Mouse (Mus musculus): ENCODE measurements around the gene Zdhhc14. TPM values are rescaled to one million over a fixed set of nuclear protein-coding genes. Genes with fewer than 3 reads are reported as not detected.

Gene Zdhhc14
- total RNA-seq, 4 experiments from 2014 or later = 3.9 to 7.1 (median 5.9) TPM

DNA sequence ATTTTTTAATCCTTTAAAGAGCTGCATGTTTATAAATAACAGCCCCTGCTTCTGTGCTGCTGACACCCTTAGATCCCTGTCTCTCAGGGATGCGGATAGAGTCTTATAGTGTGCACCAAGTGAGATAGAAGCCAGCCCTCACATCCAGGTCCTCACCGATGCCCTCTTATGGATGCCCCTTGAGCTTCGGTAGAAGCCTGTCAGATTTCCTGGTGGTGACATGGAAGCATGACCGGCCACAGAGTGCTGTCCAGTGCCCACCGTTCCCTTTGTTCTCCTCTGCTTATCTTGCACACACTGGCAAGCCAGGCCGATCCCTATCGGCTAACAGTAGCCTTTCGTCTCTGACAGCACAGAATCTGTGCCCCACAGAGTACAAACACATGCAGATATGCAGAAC is 183.6 kb downstream of the Zdhhc14 start:
- no peak for DNase-seq

- DNase-seq = no peak
These were observed 187.0 kb downstream of the Zdhhc14 start for GRCm38 (mm10) chr17:5679315-5679714.

GRCm38 (mm10) chr17:5685324-5685723 is 193.0 kb downstream of the Zdhhc14 start:
- no peak for DNase-seq

DNA sequence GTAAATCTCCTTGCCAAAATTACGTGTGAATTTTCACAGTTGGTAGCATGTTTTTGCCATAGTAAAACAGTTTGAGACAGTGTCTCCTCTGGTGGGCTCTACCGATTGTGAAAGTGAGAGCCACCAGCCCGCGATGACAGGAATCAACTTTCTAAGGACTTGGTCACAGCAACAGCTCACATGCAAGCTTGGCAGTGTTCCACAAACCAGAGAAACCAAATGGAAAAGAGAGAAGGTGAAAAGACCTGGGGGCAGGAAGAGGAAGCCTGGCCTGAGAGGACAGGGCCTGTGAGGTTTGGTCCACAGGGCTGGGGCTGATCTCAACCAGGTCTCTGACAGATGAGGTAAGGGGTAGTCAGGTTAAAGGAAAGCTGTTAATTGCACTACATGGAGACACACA is 195.5 kb downstream of the Zdhhc14 start:
- no peak for DNase-seq

- no peak for DNase-seq
These were observed 195.9 kb downstream of the Zdhhc14 start for GRCm38 (mm10) chr17:5688222-5688621.

- DNase-seq = no peak
These were observed 196.3 kb downstream of the Zdhhc14 start for GRCm38 (mm10) chr17:5688669-5689068.

DNA sequence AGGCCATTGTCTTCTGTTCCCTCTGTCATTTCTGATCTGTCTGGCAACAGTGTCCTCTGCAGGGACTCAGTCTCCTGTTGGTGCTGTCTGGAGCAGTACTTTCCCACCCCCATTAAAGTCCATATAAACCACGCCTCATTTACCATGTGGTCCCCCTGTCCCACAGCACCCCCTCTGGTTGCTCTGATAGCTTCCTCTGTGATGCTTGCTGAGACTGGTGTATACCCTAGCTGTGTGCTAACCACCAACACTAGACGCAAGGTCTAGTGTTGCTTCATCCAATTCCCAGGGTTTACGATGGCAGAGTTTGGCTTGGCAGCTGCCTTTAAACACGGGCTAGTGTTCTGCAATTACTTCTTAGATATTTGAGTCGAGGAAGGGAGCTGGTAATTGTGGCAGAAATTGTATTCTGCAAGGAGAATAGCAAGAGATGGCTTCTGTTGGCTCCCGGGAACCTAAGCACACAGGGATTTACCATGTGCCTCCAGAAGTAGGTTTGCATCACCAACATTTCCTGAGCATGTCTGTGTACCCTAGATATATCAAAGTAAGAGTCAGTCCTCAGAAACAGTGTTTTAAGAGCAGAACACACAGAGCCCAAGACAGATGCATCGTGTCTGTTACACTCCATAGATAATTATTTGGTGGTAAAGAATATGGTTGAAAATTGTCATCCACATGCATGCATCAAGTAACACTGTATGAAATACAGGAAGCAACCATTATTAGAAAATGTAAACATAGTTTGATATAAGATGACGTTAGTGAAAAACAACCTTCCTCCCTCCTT is 198.6 kb downstream of the Zdhhc14 start:
- no peak for DNase-seq

DNA sequence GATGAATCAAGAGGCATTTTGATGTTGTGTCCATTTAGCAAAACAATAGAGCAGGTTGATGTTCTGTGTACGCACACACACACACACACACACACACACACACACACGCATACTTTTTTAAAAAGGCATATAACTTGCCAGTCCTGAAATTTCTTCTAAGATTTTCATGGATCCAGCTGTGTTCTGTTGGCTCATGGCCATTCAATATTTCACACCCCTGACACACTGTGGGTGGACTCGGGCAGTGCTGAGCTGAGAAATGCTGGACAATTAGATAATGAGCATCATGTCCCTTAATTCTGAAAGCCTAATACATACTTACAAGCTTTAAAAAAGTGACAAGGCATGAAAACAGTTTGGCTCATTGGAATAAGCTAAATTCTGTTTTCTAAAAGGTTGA is 200.3 kb downstream of the Zdhhc14 start:
- DNase-seq = no peak

DNA sequence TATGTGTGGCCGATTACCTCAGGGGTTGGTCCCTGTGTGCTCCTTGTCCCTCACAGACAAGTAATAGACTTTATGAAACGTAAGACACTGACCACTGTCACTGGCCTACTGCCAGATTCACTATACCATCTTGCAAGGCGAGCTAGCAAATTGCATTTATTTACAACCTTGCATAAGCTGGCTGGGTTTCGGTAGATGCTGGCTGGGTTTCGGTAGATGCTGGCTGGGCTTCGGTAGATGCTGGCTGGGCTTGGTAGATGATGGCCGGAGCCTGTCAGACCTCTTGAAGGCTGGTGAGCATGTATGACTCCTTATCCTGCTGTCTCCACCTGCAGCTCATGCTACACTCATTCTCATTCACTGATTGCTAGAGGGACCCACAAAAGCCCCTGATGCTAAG is 200.9 kb downstream of the Zdhhc14 start:
- no peak for DNase-seq

GRCm38 (mm10) chr17:5698447-5699096 is 206.2 kb downstream of the Zdhhc14 start:
- no peak for DNase-seq

DNA sequence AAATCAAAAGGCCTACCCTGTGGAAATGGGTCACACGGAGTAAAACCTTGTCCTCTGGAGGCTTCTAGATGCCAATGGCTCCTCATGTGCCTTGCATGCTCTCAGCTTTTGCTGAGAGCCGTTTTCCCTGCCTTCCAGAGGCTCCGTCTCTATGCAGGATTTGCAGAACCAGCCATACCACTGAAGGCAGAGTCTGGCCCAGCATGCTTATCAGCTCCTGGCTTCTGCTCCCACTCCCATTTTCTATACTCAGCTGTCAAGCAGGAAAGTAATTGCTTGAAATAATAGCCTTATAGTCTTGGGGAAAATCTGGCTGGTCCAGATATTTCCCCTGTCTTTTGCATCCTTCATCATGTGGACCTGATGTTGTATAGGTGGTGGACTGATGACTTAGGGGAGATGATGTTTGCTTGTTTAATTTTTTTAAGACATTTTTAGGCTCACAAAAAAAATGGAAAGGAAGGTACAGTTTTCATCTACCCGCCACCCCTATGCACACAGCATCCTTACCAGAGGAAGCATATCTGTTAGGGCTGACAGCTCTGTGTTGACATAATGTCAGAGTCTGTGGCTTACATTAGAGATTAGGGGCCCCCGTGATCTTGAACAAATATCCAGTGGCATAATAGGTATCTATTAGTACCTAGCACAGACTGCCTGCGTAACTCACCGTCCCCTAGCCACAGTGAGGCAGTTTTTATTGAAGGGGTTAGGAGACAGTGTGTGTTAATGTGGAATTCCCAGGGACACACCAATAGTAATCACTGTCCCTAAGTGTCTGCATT is 218.2 kb downstream of the Zdhhc14 start:
- no peak for DNase-seq

DNA sequence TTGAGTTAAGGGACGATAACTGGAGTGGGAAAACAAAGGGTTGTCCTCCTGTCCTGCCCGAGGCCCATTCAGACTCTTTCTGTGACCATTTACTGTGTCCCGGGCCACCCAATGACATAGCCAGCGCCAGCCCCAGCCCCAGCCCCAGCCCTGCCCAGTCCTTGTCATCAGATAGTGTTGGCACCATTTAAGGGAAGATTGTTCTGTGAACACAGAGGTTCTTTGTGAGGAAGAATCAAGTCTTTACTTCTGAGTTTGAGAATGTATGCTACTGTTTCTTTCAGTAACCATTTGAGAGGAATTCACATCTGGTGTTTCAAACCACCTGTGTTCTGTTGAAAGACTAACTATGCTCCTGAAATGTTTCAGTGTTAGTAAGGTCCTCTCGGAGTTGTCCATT is 219.5 kb downstream of the Zdhhc14 start:
- no peak for DNase-seq

DNA sequence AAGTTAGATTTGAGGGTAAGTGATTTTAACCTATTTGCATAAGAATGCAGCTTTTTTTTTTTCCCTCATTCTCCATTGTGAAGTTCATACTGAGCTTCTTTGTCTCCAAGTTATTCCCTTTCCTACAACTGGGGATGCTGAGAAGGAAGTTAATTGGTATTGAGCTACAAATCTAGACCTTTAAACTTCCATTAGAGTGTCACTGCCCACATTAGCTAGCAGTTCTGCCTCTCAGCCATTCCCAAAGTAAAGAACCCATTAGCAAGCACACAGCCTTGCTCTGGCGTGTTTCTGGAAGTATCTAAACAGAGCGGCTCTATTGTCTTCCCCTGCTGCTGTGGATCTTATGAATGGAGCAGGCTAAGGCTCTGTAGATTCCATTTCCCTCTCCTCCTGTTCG is 220.8 kb downstream of the Zdhhc14 start:
- DNase-seq = no peak

DNA sequence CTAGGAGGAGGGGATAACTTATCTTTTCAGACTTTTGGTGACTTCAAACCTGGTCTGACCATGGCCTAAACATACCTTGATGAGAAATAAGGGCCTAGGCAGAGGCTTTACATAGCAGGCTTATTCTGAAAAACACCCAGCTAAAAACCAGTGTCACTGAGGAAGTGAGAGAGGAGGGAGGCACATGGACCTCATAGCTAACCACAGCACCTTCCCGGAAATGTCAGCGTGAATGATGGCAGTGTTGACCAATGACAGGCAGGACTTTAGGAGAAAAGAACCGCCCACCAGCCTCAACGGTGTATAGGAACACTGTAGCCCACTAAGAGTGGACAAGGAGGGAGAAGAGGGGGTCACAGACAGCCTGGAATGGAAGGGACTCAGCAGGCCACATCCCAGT is 224.6 kb downstream of the Zdhhc14 start:
- no peak for DNase-seq

GRCm38 (mm10) chr17:5718768-5719387 is 226.5 kb downstream of the Zdhhc14 start:
- DNase-seq = no peak

DNA sequence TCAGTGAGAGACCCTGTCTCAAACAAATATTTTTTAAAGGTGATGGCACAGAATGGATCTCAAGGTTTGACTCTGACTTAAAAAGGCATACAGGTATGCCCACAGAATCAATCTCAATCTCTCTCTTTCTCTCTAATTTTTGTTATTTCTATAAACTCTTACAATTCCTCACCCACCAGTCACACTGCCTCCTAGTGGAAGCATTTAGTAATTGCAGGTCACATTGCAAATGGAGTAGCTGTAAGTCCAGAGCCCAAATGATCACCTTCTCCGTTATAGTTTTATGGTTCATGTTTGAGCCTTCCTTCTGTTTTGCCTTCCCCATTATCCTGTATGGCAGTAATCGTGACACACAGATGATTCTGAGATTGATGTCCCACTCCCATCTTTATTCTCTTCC is 230.4 kb downstream of the Zdhhc14 start:
- DNase-seq = no peak

DNA sequence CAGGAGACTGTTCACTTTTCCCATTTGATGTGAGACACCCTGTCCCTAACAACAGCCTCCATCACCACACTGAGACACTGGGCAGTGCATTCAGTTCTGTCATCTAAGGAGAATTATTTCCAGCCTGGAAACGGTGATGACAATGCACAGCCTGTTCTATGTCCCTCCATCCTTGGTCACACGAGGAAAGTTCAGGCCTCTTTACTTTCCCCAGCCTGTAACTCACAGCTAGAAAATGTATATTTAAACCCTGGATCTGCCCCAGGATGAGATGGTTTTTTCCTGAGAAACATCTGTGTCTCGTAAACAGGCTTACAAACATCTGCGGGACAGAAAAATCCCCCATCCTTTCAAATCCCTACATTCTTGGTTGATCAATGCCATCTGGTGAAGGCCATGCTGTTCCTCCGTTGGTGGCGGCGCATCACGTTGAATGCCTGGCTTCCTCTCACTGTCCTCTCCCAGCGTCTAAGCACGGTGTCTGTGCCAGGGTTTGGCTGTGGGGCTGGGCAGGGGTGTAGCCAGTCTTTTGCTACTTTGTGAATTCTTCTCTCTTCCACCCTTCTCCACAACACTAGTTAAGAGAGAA is 231.3 kb downstream of the Zdhhc14 start:
- no peak for DNase-seq

- DNase-seq = no peak
These were observed 237.3 kb downstream of the Zdhhc14 start for GRCm38 (mm10) chr17:5729587-5730125.

GRCm38 (mm10) chr17:5730538-5730937 is 238.2 kb downstream of the Zdhhc14 start:
- DNase-seq = no peak

GRCm38 (mm10) chr17:5733400-5733799 is 241.0 kb downstream of the Zdhhc14 start:
- no peak for DNase-seq

DNA sequence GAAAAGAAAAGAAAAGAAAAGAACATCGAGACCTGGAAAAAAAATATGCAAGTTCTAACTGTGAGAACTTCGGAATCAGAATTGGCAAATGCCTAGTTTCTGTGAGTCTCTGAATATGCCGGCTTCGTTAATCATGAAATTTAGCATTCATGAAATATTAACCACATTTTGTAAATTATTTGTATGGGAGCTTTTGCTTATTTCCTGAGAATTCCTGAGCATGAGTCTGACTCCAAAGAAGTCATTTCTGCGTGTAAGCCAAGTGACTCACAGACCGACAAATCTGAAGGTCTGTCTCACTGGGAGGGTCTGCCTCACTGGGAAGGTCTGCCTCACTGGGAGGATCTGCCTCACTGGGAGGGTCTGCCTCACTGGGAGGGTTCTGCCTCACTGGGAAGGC is 248.7 kb downstream of the Zdhhc14 start:
- no peak for DNase-seq

- no peak for DNase-seq
These were observed 251.7 kb downstream of the Zdhhc14 start for GRCm38 (mm10) chr17:5744016-5744415.
